Mouse (Mus musculus): ENCODE data around the gene Dclk1.

DNA sequence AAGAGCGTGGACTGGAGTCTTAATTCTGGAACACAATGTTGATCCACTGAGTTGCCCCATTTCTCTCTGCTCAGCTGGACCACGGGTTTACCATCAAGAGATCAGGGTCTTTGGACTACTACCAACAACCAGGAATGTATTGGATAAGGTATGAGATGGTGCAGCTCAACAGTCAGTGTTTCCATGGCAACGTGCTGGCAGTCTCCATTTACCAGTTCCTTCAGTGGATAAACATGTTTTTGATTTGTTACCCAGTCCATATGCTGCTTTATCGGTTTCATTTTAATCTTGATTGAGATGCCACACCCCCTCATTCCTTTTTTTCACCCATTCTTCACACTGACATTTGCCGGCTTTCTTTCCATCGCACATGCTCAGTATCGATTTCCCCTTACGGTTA is 279.6 kb downstream of the Dclk1 start:
- TF ChIP-seq CTCF (IDR thresholded peaks at IDR 0.05; ENCODE audit: control insufficient read depth, insufficient read depth, insufficient replicate concordance, low read depth, low read length) (no peak), POLR2A (IDR thresholded peaks at IDR 0.05; ENCODE audit: control insufficient read depth, low read depth, low read length) (no peak)
